Mouse (Mus musculus) small intestine, adult 2 months (tissue): ENCODE data around the gene Yju2.

Source experiments
- CTCF ChIP-seq: fragments of 200-500 bp; IDR thresholded peaks from 2 replicates; pipeline ENCODE4 v1.5.1; 2012; ENCODE audit warnings: low read depth, mild to moderate bottlenecking, control low read depth, inconsistent platforms, low read length, moderate library complexity, mixed read lengths; ENCODE audit not compliant: insufficient replicate concordance, insufficient read length; ENCODE audit errors: extremely low read depth
- POLR2A ChIP-seq: fragments of 200-500 bp; IDR thresholded peaks from 2 replicates; pipeline ENCODE4 v1.6.1; 2012; ENCODE audit warnings: low read depth, mild to moderate bottlenecking, control low read depth, inconsistent platforms, low read length, moderate library complexity

GRCm38 (mm10) chr17:55953751-55954150, 5.1 kb upstream of the Yju2 start:
- TF ChIP-seq CTCF (no peak), POLR2A (no peak)
